Mouse (Mus musculus) ES-Bruce4 (cell line): ENCODE results near the gene Raph1.

Experiments used
- CTCF ChIP-seq: IDR thresholded peaks from one replicate; pipeline ENCODE4 v1.8.1; 2011; ENCODE audit warnings: low read depth, low read length
- EP300 ChIP-seq: IDR thresholded peaks from 2 replicates; pipeline ENCODE4 v1.6.1; 2011; ENCODE audit warnings: low read depth, low read length; ENCODE audit not compliant: insufficient read depth

DNA sequence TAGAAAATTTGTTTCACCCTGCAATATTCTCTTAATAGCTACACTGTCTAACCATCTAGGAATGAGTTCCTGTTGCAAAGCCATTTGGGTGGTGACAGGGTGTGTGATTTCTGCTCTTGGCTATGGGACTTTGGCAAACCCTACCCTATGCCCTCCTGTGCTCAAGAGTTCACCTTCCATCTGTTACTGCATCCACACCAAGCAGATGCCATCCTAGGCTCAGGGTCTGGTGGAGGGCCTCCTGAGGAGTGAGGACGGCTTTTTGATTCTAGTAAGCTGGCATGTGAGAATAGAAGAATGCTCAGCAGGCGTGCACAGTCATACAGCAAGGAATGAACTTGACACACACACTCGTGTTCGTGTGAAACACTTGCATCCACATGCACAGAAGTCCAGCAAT is 76.4 kb downstream of the Raph1 start:
- TF ChIP-seq EP300: no peak
- TF ChIP-seq CTCF: no peak
